39 mouse cellular contexts compared by ENCODE assay signal in the genomic region with DNA sequence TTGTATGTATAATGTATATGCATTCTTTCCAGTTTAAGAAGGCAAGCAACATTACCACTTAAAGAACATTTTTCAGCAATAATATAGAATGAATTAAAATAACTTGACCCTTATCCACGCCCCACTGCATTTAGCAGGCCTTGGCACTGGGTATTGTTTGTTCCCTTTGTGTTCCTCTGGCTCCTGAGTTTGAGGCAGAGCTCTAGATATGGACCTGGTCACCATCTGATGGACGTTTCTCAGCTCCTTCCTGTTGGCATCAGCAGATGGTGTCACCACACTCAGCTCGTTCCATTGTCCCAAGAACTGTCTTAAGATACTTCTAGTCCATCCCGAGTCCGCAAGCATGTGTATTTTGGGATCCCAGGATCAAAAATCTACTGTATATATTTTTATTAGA. TPM values are rescaled to one million over a fixed set of nuclear protein-coding genes. Genes with fewer than 3 reads are reported as not detected.
"Had no signal": no experiment of that assay in that cellular context is flagged by ENCODE, and none has a peak within 500 bp of the region (broad histone marks: within the 10 kb centered on the region; RNA-seq: fewer than 3 reads in every experiment).

No protein-coding gene starts in this region.

- H3K27ac ChIP-seq: embryonic facial prominence, embryonic 10.5 days; embryonic facial prominence, embryonic 12.5 days; embryonic facial prominence, embryonic 13.5 days; embryonic facial prominence, embryonic 15.5 days; forebrain, embryonic 10.5 days; forebrain, embryonic 12.5 days; forebrain, embryonic 13.5 days; forebrain, embryonic 15.5 days; gastrocnemius, adult 2 months had no signal

- H3K27me3 ChIP-seq: embryonic facial prominence, embryonic 12.5 days; embryonic facial prominence, embryonic 13.5 days; embryonic facial prominence, embryonic 15.5 days; forebrain, embryonic 12.5 days; forebrain, embryonic 13.5 days; forebrain, embryonic 15.5 days had no signal

- H3K4me2 ChIP-seq: embryonic facial prominence, embryonic 12.5 days; embryonic facial prominence, embryonic 13.5 days; embryonic facial prominence, embryonic 15.5 days; forebrain, embryonic 12.5 days; forebrain, embryonic 13.5 days; forebrain, embryonic 15.5 days had no signal

- DNase-seq: cerebellum, adult 18-20 months; cerebellum, adult 2 months; cerebellum, adult 8-10 months; cerebellum, adult 9-10 months; cerebellum, adult 9-11 months; cerebellum, postnatal 10 days; cerebellum, postnatal 14 days; cerebellum, postnatal 25 days; cerebellum, postnatal 36 days; embryo, embryonic 11 days; forebrain, postnatal 0 days; gastrocnemius, adult 2 months; gastrocnemius, postnatal 10 days; gastrocnemius, postnatal 14 days; gastrocnemius, postnatal 25 days; gastrocnemius, postnatal 36 days; heart, adult 18-20 months had no signal

- H3K9ac ChIP-seq: embryonic facial prominence, embryonic 12.5 days; embryonic facial prominence, embryonic 13.5 days; embryonic facial prominence, embryonic 15.5 days; forebrain, embryonic 12.5 days; forebrain, embryonic 13.5 days; forebrain, embryonic 15.5 days; forebrain, postnatal 0 days had no signal

- H3K4me3 ChIP-seq: embryonic facial prominence, embryonic 10.5 days; embryonic facial prominence, embryonic 12.5 days; embryonic facial prominence, embryonic 13.5 days; embryonic facial prominence, embryonic 15.5 days; erythroblast, embryonic 14.5 days; forebrain, embryonic 10.5 days; forebrain, embryonic 12.5 days; forebrain, embryonic 13.5 days; forebrain, embryonic 15.5 days; gastrocnemius, adult 2 months had no signal

- H3K9me3 ChIP-seq: embryonic facial prominence, embryonic 10.5 days; embryonic facial prominence, embryonic 12.5 days; embryonic facial prominence, embryonic 13.5 days; embryonic facial prominence, embryonic 15.5 days; forebrain, embryonic 10.5 days; forebrain, embryonic 12.5 days; forebrain, embryonic 13.5 days; forebrain, embryonic 15.5 days had no signal

- ATAC-seq: forebrain, embryonic 13.5 days; forebrain, embryonic 14.5 days; forebrain, embryonic 15.5 days; forebrain, embryonic 16.5 days; forebrain, postnatal 0 days had no signal

- H3K36me3 ChIP-seq: embryonic facial prominence, embryonic 10.5 days; embryonic facial prominence, embryonic 12.5 days; embryonic facial prominence, embryonic 13.5 days; embryonic facial prominence, embryonic 15.5 days; forebrain, embryonic 10.5 days; forebrain, embryonic 12.5 days; forebrain, embryonic 15.5 days had no signal

- H3K4me1 ChIP-seq: embryonic facial prominence, embryonic 10.5 days; embryonic facial prominence, embryonic 12.5 days; embryonic facial prominence, embryonic 13.5 days; embryonic facial prominence, embryonic 15.5 days; forebrain, embryonic 10.5 days; forebrain, embryonic 12.5 days; forebrain, embryonic 13.5 days; forebrain, embryonic 15.5 days had no signal

RNA-seq across cellular contexts. Expression of gene Rdh16, which starts 1.3 kb away (rescaled TPM):
- total RNA-seq: common myeloid progenitor, adult 5-6 weeks; forebrain, postnatal 0 days; gastrocnemius, adult 2 months; gastrocnemius, postnatal 14 days; gastrocnemius, postnatal 25 days; gastrocnemius, postnatal 36 days; granulocyte monocyte progenitor cell, adult 5-6 weeks had no signal
- polyA plus RNA-seq: embryonic facial prominence, embryonic 10.5 days; embryonic facial prominence, embryonic 11.5 days; embryonic facial prominence, embryonic 12.5 days; embryonic facial prominence, embryonic 13.5 days; embryonic facial prominence, embryonic 14.5 days; embryonic facial prominence, embryonic 15.5 days; erythroblast, embryonic 14.5 days; forebrain, embryonic 10.5 days; forebrain, embryonic 11.5 days; forebrain, embryonic 12.5 days; forebrain, embryonic 13.5 days; forebrain, embryonic 15.5 days; forebrain, embryonic 16.5 days had no signal

RNA-seq across cellular contexts. Expression of gene Rdh9, which starts 26.1 kb away (rescaled TPM):
- total RNA-seq: common myeloid progenitor, adult 5-6 weeks; gastrocnemius, adult 18-20 months; granulocyte monocyte progenitor cell, adult 5-6 weeks; heart, adult 18-20 months had no signal
- polyA plus RNA-seq: embryonic facial prominence, embryonic 10.5 days; embryonic facial prominence, embryonic 11.5 days; embryonic facial prominence, embryonic 15.5 days; erythroblast, embryonic 14.5 days; forebrain, embryonic 11.5 days had no signal

RNA-seq across cellular contexts. Expression of gene Rdh16f1, which starts 42.6 kb away (rescaled TPM):
- total RNA-seq: common myeloid progenitor, adult 5-6 weeks; forebrain, postnatal 0 days; gastrocnemius, adult 2 months; gastrocnemius, postnatal 25 days; gastrocnemius, postnatal 36 days; granulocyte monocyte progenitor cell, adult 5-6 weeks had no signal
- polyA plus RNA-seq: cortical plate, adult 2 months; embryonic facial prominence, embryonic 11.5 days; embryonic facial prominence, embryonic 12.5 days; embryonic facial prominence, embryonic 13.5 days; embryonic facial prominence, embryonic 14.5 days; erythroblast, embryonic 14.5 days; forebrain, embryonic 10.5 days; forebrain, embryonic 11.5 days; forebrain, embryonic 12.5 days; forebrain, embryonic 13.5 days; forebrain, embryonic 14.5 days; forebrain, embryonic 15.5 days; forebrain, embryonic 16.5 days; forebrain, postnatal 0 days had no signal

RNA-seq across cellular contexts. Expression of gene Rdh1, which starts 42.7 kb away (rescaled TPM):
- total RNA-seq: common myeloid progenitor, adult 5-6 weeks; gastrocnemius, adult 18-20 months; granulocyte monocyte progenitor cell, adult 5-6 weeks had no signal
- polyA plus RNA-seq: embryonic facial prominence, embryonic 11.5 days; embryonic facial prominence, embryonic 12.5 days; erythroblast, embryonic 14.5 days; forebrain, embryonic 10.5 days; forebrain, embryonic 11.5 days; forebrain, embryonic 12.5 days; forebrain, embryonic 13.5 days; forebrain, embryonic 14.5 days; forebrain, embryonic 15.5 days; forebrain, embryonic 16.5 days; forebrain, postnatal 0 days had no signal

RNA-seq across cellular contexts. Expression of gene Rdh19, which starts 47.5 kb away (rescaled TPM):
- total RNA-seq: common myeloid progenitor, adult 5-6 weeks; forebrain, postnatal 0 days; gastrocnemius, adult 18-20 months; gastrocnemius, adult 2 months; gastrocnemius, adult 8-10 months; gastrocnemius, postnatal 10 days; gastrocnemius, postnatal 14 days; gastrocnemius, postnatal 25 days; gastrocnemius, postnatal 36 days; gastrocnemius, postnatal 4 days; granulocyte monocyte progenitor cell, adult 5-6 weeks; heart, adult 18-20 months had no signal
- polyA plus RNA-seq: cerebellum, adult 2 months; cortical plate, adult 2 months; embryonic facial prominence, embryonic 10.5 days; embryonic facial prominence, embryonic 11.5 days; embryonic facial prominence, embryonic 12.5 days; embryonic facial prominence, embryonic 13.5 days; embryonic facial prominence, embryonic 14.5 days; embryonic facial prominence, embryonic 15.5 days; erythroblast, embryonic 14.5 days; forebrain, embryonic 10.5 days; forebrain, embryonic 11.5 days; forebrain, embryonic 12.5 days; forebrain, embryonic 13.5 days; forebrain, embryonic 14.5 days; forebrain, embryonic 15.5 days; forebrain, embryonic 16.5 days; forebrain, postnatal 0 days; frontal cortex, adult 2 months; gonadal fat pad, adult 2 months had no signal
